Mouse (Mus musculus): Measurements from ENCODE around the gene Arhgap28. TPM values are rescaled to one million over a fixed set of nuclear protein-coding genes. Genes with fewer than 3 reads are reported as not detected.

Arhgap28 gene
- not detected for polyA plus RNA-seq (2017; shearing (Covaris generic))

DNA sequence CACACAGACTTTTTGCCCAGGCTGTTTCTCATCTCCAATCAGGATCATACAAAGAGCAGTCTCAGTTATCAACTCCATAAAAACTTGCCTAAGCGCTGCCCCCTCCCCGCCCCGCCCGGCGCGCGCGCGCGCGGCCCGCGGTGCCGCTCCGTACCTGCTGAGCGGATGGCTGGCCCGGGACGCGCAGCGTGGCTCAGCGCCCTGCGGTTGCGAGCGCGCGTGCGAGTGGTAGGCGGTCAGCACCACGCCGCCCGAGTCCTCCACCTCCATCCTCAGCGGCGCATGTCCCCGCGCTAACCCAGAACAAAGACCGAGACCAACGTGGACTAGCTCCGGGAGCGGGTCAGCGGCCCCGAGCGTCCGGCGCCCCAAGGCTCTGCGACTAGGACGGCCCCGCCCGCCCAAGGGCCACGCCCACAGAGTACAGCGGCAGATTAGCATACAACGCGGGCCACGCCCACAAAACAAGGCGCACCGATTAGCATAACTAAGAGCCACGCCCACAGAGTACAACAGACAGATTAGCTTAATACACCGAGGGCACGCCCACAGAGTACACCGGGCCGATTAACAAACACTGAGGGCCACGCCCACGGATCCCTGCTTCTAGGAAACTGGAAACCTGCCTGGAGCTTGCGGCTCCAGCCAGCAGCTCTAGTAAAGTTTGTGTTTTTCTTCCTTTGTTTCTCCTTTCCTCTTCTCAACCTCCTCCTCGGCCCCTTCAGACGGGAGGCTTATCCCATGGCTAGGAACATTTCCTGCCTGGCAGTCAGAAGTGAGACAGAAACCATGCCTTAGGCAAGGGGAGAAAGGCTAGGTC is at the start of gene Arhgap28:
Gene Arhgap28, minus strand, starts transcription at position 380 of the 820 bp plus-strand sequence.
- ATAC-seq, result no peak

DNA sequence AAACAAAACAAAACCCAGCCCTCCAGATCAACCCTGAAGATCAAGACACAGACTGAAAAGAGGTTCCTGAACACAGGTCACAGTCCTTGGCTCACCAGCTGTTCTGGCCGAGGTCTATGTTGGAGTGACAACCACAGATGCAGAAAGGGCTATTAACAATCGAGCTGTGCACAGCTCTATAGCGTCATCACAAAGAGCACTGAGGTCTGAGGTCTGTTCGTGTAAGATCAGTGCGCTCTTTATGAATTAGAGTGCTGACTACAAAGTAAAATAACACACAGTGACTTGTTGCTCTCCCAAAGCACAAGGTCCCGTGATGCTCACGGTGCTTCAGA is 42.4 kb upstream of the Arhgap28 start:
- no peak for ATAC-seq

DNA sequence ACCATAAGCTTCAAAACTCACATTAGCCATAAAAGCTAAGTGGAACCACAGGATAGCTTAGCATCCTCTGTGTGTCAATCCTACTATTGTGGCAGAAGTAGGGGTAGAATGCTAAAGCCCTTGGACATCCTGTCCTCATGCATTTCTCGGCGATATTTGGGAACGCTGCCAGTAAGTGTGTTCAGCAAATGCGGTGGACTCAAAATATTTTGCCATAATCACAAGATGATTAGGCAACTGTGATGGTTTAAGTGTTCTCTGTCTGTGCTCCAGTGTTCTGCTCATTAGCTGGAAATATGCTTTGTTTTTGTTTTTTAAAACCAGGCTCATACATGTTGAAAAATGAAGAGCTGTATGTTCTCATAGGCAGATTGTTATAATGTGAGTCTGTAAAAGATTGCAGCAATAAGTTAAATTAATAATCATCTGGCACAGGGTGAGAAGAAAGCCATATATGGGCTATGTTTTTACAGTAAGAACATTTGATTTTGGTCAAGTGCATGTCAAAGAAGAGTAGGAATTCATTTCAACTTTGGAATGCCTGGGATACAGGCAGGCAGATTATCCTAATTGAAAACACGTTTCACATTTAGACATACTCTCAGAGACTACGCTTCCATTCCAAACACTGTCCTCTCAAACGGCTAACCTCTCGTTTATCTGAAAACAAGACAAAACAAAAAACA is 41.9 kb upstream of the Arhgap28 start:
- ATAC-seq, result no peak

DNA sequence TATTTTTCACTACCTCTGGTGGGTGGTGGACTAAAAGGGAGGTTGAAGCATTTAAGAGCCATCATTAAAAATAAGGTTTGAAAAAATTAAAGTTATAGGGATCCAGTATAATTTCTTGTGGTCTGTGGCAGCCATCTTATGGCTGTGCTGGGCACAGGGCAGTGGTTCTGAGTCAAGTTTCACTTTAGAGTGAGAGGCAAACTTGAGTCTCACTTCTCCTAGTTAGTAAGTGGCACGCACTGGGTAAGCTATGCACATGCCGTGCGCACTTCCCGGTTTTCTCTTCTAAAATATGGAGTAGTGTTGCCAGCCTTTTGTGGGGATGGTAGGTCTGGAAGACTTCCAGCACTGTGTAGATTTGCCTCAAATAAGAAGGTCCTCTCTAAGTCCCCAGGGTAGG is 38.5 kb upstream of the Arhgap28 start:
- ATAC-seq, result no peak

DNA sequence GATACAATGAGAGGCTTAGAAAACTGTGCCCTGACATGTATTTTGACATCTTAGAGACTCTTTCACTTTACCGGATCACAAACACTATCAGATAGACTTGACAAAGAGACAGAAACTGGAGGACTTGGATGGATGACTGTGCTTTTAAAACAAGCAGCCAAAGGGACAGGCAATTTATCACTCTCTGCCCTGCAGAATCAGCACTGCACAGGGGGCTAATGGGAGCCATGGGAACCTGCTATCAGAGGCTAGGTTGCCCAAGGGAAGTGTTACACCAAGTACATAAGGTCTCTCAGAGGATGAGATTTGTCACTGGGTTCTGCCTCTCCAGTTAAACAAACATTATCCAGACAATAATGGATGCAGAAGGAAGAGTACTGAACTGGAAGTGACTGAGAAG is 33.1 kb upstream of the Arhgap28 start:
- ATAC-seq, result no peak

DNA sequence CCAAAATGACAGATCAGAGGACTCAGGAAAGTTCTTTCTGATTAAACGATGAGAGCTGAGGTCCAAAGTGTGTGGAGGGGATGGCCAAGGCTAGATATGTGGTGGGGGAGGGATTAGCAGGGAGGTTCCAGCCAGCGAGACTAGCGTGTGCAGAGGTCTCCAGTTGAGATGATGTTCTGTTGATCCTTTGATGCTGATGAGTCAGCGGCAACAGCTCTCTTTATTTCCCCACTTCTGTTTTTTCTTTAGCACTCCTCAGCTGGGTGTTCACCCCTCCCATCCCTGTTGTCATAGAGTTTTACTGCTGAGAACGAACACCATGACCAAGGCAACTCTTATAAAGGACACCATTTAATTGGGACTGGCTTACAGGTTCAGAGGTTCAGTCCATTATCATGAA is 25.6 kb upstream of the Arhgap28 start:
- no peak for ATAC-seq

DNA sequence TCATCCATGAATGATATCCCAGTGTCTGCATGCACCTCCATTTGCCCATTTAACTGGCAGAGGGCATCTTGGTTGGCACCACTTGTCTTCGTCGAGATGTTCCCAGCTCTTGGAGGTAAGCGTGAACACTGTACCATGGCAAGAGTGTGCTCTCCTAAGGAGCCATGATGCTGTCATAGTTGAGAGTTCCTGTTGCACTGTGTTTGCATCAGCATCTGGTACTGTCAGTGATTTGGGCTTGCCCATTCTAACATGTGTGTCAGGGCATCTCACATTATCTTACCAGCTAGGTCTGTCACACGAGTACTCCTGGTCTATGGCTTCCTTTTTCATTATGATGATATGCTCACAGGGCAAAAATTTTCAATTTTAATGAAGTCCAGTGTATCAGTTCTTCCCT is 24.6 kb upstream of the Arhgap28 start:
- ATAC-seq, result no peak

DNA sequence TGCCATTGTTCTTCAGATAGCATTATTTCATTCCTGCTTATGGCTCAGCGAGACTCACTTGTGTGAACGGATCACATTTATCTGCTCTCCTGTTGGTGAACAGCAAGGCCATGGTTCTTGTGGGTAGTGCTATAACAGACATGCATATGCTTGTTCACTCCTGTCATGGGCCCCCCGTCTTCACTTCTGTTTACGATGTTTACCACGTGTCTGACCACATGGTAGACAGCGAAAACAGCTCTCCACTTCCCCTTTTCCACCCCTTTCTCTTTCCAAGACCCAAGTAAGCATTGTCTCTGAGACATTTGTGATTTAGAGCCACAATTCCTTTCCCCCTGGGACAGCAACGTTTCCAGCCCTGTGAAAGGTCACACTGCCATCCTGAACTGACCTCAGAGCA is 20.4 kb upstream of the Arhgap28 start:
- no peak for ATAC-seq

DNA sequence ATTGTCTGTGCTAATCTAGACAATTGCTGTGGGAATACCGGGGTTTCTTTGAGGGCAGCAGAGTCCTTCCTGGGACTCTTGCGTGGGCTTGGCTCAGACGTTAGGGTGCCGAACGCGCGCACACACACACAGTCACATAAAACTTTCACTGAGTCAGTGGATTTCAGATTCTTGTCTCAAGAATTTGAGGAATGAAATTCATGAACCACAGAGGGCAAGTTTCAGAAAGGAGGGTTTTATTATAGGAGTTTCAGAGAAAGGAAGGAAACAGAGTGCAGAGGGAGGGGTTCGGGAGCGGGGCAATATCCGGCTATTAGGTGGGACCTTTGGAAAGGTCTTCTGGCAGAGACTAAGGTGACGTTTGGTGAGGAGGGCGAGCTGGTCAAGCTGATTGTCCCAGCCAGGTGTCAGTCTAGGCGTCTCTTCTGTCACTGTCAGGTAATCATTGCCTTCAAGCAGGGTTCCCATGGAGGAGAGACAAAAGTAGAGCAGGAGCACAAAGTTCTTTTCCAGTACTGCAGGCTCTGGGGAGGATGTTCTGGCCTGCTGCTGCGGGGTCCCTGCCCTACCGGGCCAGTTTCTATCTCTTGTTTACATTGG is 15.6 kb upstream of the Arhgap28 start:
- no peak for ATAC-seq

DNA sequence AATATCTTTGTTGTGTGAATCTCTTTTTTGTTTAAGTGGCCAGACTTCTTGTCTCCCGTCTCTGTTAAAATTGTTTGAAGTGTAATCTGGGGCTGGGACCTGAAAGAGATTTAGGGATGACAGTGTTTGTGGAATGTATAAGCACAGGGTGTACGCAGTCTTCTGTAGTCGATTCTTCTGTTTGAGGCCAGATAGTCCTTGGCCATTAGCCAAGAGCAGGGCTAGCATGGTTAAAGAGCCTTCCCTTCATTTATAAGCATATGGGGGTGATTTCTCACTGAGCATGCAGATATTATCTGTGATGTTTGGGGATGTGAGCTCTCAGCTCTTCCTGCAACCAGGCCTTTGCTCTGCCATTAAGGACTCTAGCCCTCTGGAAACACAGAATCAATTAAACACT is 13.2 kb upstream of the Arhgap28 start:
- ATAC-seq, result no peak

DNA sequence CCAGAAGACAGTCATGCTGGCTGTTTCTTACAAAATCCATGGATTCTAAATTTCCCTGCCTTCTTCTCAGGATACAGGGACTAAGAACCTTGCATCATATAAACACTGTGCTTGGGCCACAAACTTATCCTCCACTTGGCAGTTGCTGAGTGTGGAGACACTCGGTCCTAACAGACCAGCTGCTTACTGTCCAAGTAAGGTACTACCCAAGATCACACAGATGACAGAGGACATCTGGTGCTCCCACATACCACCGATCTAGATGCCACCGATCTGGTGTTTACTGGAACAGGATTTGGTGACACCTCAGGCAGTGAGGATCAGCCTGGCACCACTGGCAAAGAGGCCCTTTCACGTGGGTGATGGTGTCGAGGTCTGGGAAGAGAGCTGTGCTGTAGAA is 7.7 kb upstream of the Arhgap28 start:
- no peak for ATAC-seq

DNA sequence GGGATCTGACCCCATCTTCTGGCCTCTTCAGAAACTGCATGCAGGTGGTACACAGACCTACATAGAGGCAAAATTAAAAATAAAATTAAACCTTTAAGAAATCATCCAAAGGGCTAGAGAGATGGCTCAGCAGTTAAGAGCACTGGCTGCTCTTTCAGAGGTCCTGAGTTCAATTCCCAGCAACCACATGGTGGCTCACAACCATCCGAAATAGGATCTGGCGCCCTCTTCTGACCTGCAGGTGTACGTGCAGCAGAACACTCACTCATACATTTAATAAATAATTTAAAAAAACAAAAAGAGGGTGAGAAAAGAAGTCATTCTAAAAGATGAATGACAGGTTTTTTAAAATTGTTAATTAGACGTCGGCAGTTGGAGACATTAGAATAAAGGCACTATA is 6.1 kb upstream of the Arhgap28 start:
- no peak for ATAC-seq

DNA sequence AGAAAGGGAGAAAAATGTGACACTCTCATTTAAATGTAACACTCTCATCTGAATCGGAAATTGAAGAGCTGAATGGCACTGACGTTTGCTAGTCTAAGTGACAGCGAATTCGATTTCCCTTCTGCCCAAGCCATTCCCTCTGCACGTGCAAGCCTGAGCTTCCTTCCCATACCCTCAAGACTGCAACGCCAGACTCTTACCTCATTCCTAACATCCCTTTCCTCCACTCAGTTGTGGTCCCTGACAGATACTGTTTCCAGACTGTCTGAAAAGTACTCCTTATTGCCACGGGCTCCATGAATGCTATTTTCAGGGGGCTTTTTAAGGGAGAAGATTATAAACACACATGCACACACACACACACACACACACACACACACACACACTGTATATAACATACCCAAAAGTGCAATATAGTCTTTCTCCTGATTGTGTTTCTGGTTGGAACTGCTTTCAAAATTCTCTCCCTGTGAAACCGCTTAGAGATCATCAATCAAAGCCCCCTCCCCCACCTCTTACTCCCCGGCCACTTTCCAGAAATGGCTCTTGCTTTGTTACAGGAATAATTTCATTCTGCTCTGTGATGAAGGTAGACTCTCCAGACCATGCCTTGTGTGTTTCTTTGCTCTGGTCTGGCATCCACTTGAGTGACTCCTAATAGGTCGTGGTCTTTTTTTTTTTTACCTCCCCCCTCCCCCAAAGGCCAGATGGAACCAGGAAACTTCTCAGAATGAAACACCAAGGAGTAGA is 836 bp upstream of the Arhgap28 start:
- ATAC-seq, result no peak

DNA sequence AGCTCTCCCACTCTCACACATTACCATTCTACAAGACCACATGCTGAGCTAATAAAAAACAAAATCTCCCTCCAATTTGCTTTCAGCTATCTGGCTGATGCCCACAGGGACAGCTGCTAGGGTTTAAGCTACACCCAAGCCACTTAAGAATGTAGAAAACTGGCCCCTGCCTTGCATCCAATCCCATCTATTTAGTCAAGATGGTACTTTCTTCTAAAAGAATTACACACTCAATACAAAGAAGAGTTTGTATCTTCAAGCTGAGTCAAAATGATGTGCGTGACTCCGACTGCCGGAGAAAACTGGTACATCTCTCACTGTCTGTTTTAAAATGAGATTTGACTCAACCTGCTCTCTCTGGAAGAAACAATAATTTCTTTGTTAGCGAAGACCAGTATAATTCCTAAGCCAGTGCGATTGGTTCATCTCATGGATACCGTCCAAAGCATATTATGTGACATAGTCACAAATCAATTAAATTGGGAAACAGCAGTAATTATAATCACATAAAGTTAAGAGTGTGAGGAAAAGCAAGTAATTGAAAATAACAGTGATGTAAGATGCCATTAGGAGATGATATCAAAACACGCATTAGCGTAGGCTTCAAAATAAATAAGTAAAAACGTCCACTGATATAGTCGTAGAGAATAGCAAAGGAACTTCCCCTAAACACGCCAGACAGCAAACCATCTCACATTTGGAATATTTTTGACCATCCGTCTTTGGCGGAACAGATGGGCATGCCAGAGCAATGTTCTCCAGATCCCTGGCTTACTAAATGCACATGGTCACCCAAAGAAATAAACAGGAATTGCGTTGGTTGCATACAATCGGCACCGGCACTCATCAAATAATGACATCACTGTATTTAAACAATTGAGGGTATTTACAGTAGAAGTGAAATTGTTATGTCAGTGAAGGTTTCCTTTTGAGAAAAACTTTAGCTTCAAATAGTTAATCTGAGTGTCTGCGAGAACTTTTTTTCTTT is 1.0 kb downstream of the Arhgap28 start:
- ATAC-seq, result no peak

DNA sequence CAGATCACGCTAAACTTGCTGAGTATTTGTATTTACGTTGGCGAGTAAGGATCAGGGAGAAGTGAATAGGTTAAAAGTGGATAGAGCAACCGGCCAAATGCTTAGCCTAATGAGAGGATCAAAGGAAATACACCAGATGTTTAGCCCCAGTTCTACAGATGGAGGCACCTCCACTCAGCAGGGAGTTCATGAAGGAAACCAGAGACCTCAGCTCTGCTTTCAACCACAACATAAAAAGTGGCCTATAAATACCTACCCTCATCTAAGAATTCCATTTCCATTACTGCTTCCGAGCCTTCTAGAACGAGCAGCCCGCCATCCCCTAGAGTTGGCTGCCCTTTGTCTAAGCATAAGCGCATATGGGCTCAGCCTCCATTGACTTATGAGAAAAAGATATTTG is 4.1 kb downstream of the Arhgap28 start:
- no peak for ATAC-seq

DNA sequence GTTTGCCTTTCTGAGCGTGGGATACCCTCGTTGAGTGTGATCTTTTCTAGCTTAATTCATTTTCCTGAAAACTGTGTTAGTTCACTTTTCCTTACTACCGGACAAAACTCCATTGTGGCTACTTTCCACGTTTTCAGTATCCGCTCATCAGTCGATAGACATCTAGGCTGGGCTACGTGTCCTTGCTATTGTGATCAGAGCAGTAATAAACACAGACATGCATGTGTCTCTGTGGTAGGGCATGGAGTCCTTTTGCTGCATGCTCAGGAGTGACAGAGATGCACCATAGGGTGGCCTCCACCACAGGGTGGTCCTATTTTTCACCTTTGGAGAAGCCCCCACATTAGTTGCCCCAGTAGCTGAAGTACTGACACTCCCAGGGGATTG is 7.2 kb downstream of the Arhgap28 start:
- no peak for ATAC-seq

DNA sequence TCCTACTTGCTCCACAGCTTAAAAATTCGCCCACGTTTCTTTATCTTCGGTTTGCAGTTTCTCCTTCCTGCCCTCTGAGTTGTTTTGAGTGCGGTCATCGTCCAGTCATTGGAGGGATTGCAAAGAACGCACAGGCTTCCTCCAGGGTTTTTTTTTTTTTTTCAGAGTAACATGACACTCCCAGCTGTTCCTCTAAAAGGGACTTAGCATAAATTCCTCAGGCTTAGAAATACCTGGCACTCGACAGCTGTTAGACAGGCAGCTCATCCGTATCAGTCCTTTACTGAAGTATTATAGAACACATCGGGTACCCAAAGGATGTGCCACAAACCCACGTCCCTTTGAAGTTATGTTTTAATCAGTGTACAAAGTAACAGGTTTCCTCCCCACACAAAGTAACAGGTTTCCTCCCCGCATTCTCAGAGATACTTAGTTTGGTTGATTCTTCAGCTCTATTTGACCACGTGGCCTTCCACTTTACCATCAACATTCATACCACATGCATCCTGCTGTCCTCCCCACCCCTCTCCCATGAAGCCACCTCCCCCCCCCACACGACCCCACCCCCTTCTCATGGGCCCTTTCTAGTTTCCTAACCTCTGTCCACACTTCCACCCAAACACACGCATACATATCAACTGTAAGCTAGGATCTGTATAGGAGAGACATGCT is 7.7 kb downstream of the Arhgap28 start:
- no peak for ATAC-seq

DNA sequence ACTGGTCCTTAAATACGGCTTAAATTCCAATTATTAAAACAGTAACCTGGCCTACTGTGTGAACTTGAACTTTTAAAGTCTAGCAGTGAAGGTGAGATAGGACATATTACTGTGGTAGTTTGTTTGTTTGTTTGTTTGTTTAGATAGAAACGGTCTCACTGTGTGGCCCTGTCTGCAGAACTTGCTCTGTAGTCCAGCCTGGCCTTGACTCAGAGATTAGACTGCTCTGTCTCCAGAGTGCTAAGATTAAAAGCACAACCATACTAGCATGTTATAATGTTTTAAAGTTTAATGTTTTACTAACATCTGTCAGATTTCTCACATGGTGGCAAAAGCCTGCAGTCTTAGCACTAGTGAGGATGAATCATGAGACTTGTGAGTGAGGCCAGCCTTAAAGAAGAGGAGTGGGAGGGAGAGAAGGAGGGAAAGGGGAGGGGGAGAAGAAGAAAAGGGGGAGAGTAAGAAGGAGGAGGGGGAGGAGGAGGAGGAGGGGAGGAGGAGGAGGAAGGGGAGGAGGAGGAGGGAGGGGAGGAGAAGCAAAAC is 8.6 kb downstream of the Arhgap28 start:
- no peak for ATAC-seq

DNA sequence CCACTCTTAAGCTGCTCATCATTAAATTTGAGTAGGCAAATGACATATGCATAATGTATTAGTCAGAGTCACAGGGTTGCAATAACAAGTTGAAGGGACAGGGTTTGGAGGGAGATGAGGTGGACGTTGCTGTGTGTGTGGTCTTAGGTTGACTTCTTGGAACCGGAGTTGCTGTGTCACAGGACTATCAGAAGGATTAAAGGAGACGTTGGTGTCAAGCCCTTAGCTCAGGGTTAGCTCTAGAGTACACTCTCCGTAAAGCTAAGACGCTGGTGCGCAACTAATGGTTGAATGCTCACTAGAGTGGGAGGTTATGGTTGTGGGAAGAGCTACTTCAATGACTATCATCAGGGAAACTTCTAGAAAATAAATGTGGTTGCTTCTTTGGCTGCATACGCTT is 9.1 kb downstream of the Arhgap28 start:
- no peak for ATAC-seq

DNA sequence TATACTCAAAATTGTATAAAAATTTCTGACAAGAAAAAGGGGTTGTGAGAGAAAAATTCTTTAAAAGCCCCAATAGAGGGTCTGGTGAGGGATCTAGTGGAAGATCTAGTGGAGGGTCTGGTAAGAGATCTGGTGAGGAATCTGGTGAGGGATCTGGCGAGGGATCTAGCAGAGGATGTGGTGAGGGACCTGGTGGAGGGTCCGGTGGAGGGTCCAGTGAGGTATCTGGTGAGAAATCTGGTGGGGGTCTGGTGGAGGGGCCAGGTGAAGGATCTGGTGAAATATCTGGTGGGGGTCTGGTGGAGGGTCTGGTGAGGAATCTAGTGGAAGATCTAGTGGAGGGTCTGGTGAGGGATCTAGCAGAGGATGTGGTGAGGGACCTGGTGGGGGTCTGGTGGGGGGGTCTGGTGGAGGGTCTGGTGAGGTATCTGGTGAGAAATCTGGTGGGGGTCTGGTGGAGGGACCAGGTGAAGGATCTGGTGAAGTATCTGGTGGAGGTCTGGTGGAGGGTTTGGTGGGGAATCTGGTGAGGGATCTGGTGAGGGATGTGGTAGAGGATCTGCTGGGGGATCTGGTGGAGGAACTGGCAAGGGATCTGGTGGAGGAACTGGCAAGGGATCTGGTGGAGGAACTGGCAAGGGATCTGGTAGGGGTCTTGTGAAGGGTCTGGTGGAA is 10.4 kb downstream of the Arhgap28 start:
- ATAC-seq, result no peak

DNA sequence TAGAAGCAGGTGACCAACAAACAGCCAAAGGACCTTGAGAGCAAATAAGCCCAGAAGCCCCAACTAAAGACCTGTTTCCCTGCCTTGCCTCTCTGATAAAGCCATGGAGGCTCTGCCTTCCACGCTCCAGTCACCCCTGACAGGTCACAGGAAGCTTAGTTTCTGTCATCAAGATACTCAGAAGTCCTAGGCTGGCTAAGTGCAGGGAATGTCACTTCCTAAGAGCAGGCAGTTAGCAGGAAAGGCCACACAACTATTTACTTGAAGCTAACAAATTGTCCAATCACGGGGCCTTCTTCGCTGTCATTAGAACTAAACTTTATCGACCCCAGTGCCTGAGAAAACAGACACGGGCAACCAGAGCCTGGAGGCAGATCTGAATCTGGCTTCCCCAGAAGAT is 14.2 kb downstream of the Arhgap28 start:
- ATAC-seq, result no peak

All from CD4-positive, CD25-positive, alpha-beta regulatory T cell, adult 4 months (primary cell).